In the genomic region with DNA sequence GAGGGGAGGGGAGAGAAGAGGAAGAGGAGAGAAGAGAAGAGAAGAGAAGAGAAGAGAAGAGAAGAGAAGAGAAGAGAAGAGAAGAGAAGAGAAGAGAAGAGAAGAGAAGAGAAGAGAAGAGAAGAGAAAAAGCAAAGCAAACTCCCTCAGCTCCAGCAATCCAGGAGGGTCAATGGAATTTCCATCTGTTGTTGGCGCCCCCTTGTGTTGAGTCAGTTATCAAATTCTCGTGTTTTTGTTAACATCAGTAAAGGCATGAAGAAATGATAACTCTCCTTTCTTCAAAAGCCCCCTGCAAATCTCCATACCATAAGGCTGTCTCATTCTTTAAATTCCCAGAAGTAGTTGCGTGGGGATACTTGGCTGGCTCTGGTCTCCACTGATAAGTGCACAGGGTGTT, we compare ENCODE assay signal across 8 mouse cellular contexts. TPM values are rescaled to one million over a fixed set of nuclear protein-coding genes. Genes with fewer than 3 reads are reported as not detected.
DNase-seq lines count a peak whose midpoint lies in the region; ATAC-seq and TF ChIP-seq lines count a peak whose summit lies in the region.

No protein-coding gene starts in this region.

- H3K4me2 ChIP-seq in kidney, embryonic 14.5 days (replicated peaks; ENCODE audit: low read depth, low read length) = no peak overlapping the region

- ATAC-seq in kidney, embryonic 14.5 days (ENCODE audit: low FRiP score, low TSS enrichment) = no peak
- ATAC-seq in erythroid progenitor cell, adult 5-6 weeks (replicated peaks; ENCODE audit: low FRiP score, poor library complexity, severe bottlenecking) = no peak

- no peaks in the 10 kb centered on the region for H3K9me3 ChIP-seq in kidney, embryonic 14.5 days (ENCODE audit: control insufficient read depth, low read length)
- H3K9me3 ChIP-seq in limb, embryonic 10.5 days (replicated peaks) = no peaks in the 10 kb centered on the region

- peak; percentile 86 for DNase-seq in kidney, adult 2 months
- peak; percentile 68 for DNase-seq in adipocyte (ENCODE audit: low spot score)
- peak; percentile 88 for DNase-seq in embryo, embryonic 10.5 days (ENCODE audit: low spot score)
- peak; percentile 66 to 87 for DNase-seq in kidney, adult 8-10 months
- DNase-seq in limb, embryonic 10.5 days (ENCODE audit: low spot score) = peak; percentile 66
- DNase-seq in right cerebral cortex, adult 18-20 months = peak; percentile 73

- H3K27ac ChIP-seq in kidney, adult 2 months (ENCODE audit: insufficient read depth, low read depth, low read length) = no peak overlapping the region
- H3K27ac ChIP-seq in kidney, embryonic 14.5 days (ENCODE audit: low read depth, low read length) = no peak overlapping the region
- H3K27ac ChIP-seq in limb, embryonic 10.5 days = no peak overlapping the region

- peak; percentile 55 for TF ChIP-seq CTCF in kidney, adult 2 months (conservative IDR thresholded peaks at IDR 0.05; ENCODE audit: insufficient read depth, insufficient read length, low read depth, low read length)

- H3K27me3 ChIP-seq in kidney, adult 2 months (replicated peaks; ENCODE audit: control insufficient read depth, insufficient read depth, low read length) = no peaks in the 10 kb centered on the region
- H3K27me3 ChIP-seq in kidney, embryonic 14.5 days (ENCODE audit: control insufficient read depth, insufficient read depth, low read length) = no peaks in the 10 kb centered on the region
- H3K27me3 ChIP-seq in limb, embryonic 10.5 days (ENCODE audit: low read depth, poor library complexity, severe bottlenecking) = no peaks in the 10 kb centered on the region

- no peak overlapping the region for H3K9ac ChIP-seq in kidney, embryonic 14.5 days (ENCODE audit: low read depth, low read length)

- 16% methylated on average over 3 of the region's 3 CpGs for WGBS in kidney, adult 2 months
- 21% methylated on average over 3 of the region's 3 CpGs for WGBS in kidney, embryonic 14.5 days
- 17% methylated on average over 3 of the region's 3 CpGs for WGBS in limb, embryonic 10.5 days

- H3K4me1 ChIP-seq in kidney, adult 2 months (ENCODE audit: control insufficient read depth, insufficient read depth, low read length) = no peaks in the 10 kb centered on the region
- no peaks in the 10 kb centered on the region for H3K4me1 ChIP-seq in kidney, embryonic 14.5 days (ENCODE audit: control insufficient read depth, insufficient read depth, low read length)
- no peaks in the 10 kb centered on the region for H3K4me1 ChIP-seq in limb, embryonic 10.5 days

- H3K36me3 ChIP-seq in kidney, adult 2 months (ENCODE audit: control insufficient read depth, insufficient read depth, low read length) = no peaks in the 10 kb centered on the region
- H3K36me3 ChIP-seq in kidney, embryonic 14.5 days (ENCODE audit: control insufficient read depth, insufficient read depth, low read length) = no peaks in the 10 kb centered on the region
- H3K36me3 ChIP-seq in limb, embryonic 10.5 days = no peaks in the 10 kb centered on the region

- H3K4me3 ChIP-seq in kidney, adult 2 months (ENCODE audit: insufficient read depth, low read depth, low read length) = no peak overlapping the region
- H3K4me3 ChIP-seq in kidney, embryonic 14.5 days (ENCODE audit: low read length) = no peak overlapping the region
- H3K4me3 ChIP-seq in limb, embryonic 10.5 days = no peak overlapping the region

- TF ChIP-seq POLR2A in kidney, adult 2 months (IDR thresholded peaks at IDR 0.05; ENCODE audit: low read depth, low read length) = no peak

RNA-seq across cellular contexts. Expression of a gene that starts 37.1 kb away (rescaled TPM):
- 1.5 and 1.7 TPM in 2 replicates for polyA plus RNA-seq in kidney, adult 2 months (2012; rRNA removed)
- polyA plus RNA-seq in kidney, embryonic 14.5 days (2014; fragmentation: Nextera tagmentation; extraction: Ambion mirVana) = 4.6 and 7.1 TPM in 2 replicates
- not detected in 2 replicates for polyA plus RNA-seq in limb, embryonic 10.5 days (2016; fragmentation: Nextera tagmentation; extraction: Ambion mirVana)
- total RNA-seq in erythroid progenitor cell, adult 5-6 weeks (2015; ENCODE audit: low replicate concordance) = not detected in 2 replicates
- not detected in 2 replicates for total RNA-seq in erythroid progenitor cell, adult 5-6 weeks (2017; ENCODE audit: low replicate concordance)

RNA-seq across cellular contexts. Expression of a gene that starts 38.0 kb away (rescaled TPM):
- 200 and 241 TPM in 2 replicates for polyA plus RNA-seq in kidney, adult 2 months (2012; rRNA removed)
- 96.9 and 101 TPM in 2 replicates for polyA plus RNA-seq in kidney, embryonic 14.5 days (2014; fragmentation: Nextera tagmentation; extraction: Ambion mirVana)
- polyA plus RNA-seq in limb, embryonic 10.5 days (2016; fragmentation: Nextera tagmentation; extraction: Ambion mirVana) = 81.7 and 95.4 TPM in 2 replicates
- 8.8 and 15.1 TPM in 2 replicates for total RNA-seq in erythroid progenitor cell, adult 5-6 weeks (2015; ENCODE audit: low replicate concordance)
- total RNA-seq in erythroid progenitor cell, adult 5-6 weeks (2017; ENCODE audit: low replicate concordance) = 27.2 and 30.9 TPM in 2 replicates
